Mouse (Mus musculus): Measurements from ENCODE around the gene Spaca3. TPM values are rescaled to one million over a fixed set of nuclear protein-coding genes. Genes with fewer than 3 reads are reported as not detected.

Gene Spaca3
- polyA plus RNA-seq, 1 experiment from 2014 or later: not detected

GRCm38 (mm10) chr11:80903426-80903825, 45.3 kb downstream of the Spaca3 start:
- no peak for ATAC-seq (ENCODE audit: low FRiP score, low read depth)
- no peaks in the 10 kb centered on the region for H3K36me3 ChIP-seq

GRCm38 (mm10) chr11:80904559-80904958, 46.4 kb downstream of the Spaca3 start:
- no peak overlapping the region for H3K4me3 ChIP-seq
- WGBS: 63% methylated on average over 2 of the region's 2 CpGs
- no peak overlapping the region for H3K27ac ChIP-seq (replicated peaks)
- H3K9me3 ChIP-seq: no peaks in the 10 kb centered on the region
- no peak overlapping the region for H3K9ac ChIP-seq (replicated peaks)
- no peaks in the 10 kb centered on the region for H3K27me3 ChIP-seq
- no peaks in the 10 kb centered on the region for H3K4me1 ChIP-seq
- no peak for ATAC-seq (ENCODE audit: low FRiP score, low read depth)
- no peak overlapping the region for H3K4me2 ChIP-seq (replicated peaks)
- H3K36me3 ChIP-seq: no peaks in the 10 kb centered on the region

More at GRCm38 (mm10) chr11:80903426-80903825, 45.3 kb downstream of the Spaca3 start:
- no peak overlapping the region for H3K27ac ChIP-seq (replicated peaks)
- H3K9ac ChIP-seq (replicated peaks): no peak overlapping the region
- no peak overlapping the region for H3K4me3 ChIP-seq
- no peak overlapping the region for H3K4me2 ChIP-seq (replicated peaks)
- H3K27me3 ChIP-seq: no peaks in the 10 kb centered on the region
- no peaks in the 10 kb centered on the region for H3K9me3 ChIP-seq
- H3K4me1 ChIP-seq: no peaks in the 10 kb centered on the region
- WGBS: 91% methylated on average over 10 of the region's 10 CpGs

- H3K4me1 ChIP-seq: no peaks in the 10 kb centered on the region
- H3K27me3 ChIP-seq: no peaks in the 10 kb centered on the region
- no peaks in the 10 kb centered on the region for H3K36me3 ChIP-seq
- H3K27ac ChIP-seq (replicated peaks): no peak overlapping the region
- no peak overlapping the region for H3K9ac ChIP-seq (replicated peaks)
- H3K4me2 ChIP-seq (replicated peaks): no peak overlapping the region
- H3K4me3 ChIP-seq: no peak overlapping the region
- H3K9me3 ChIP-seq: no peaks in the 10 kb centered on the region
- no peak for ATAC-seq (ENCODE audit: low FRiP score, low read depth)
- WGBS: 44% methylated on average over 4 of the region's 4 CpGs
These were observed 48.3 kb downstream of the Spaca3 start for GRCm38 (mm10) chr11:80906456-80906855.

- 87% methylated on average over 6 of the region's 6 CpGs for WGBS
- ATAC-seq (ENCODE audit: low FRiP score, low read depth): no peak
These were observed 49.7 kb downstream of the Spaca3 start for GRCm38 (mm10) chr11:80907820-80908219.

GRCm38 (mm10) chr11:80912721-80913120, 54.6 kb downstream of the Spaca3 start:
- ATAC-seq (ENCODE audit: low FRiP score, low read depth): no peak
- H3K27me3 ChIP-seq: no peaks in the 10 kb centered on the region
- H3K9ac ChIP-seq (replicated peaks): no peak overlapping the region
- no peak overlapping the region for H3K27ac ChIP-seq (replicated peaks)
- H3K4me3 ChIP-seq: no peak overlapping the region
- H3K4me2 ChIP-seq (replicated peaks): no peak overlapping the region
- no peaks in the 10 kb centered on the region for H3K4me1 ChIP-seq
- no peaks in the 10 kb centered on the region for H3K36me3 ChIP-seq
- 88% methylated on average over 5 of the region's 5 CpGs for WGBS
- H3K9me3 ChIP-seq: no peaks in the 10 kb centered on the region

More at GRCm38 (mm10) chr11:80907820-80908219, 49.7 kb downstream of the Spaca3 start:
- Histone ChIP-seq H3K9ac (replicated peaks) (no peak overlapping the region), H3K27me3 (no peaks in the 10 kb centered on the region), H3K9me3 (no peaks in the 10 kb centered on the region), H3K4me2 (replicated peaks) (no peak overlapping the region), H3K27ac (replicated peaks) (no peak overlapping the region), H3K4me1 (no peaks in the 10 kb centered on the region), H3K4me3 (no peak overlapping the region), H3K36me3 (no peaks in the 10 kb centered on the region)

- H3K27ac ChIP-seq (replicated peaks): no peak overlapping the region
- no peak overlapping the region for H3K9ac ChIP-seq (replicated peaks)
- H3K4me3 ChIP-seq: no peak overlapping the region
- no peaks in the 10 kb centered on the region for H3K9me3 ChIP-seq
- no peaks in the 10 kb centered on the region for H3K4me1 ChIP-seq
- no peaks in the 10 kb centered on the region for H3K27me3 ChIP-seq
- no peak for ATAC-seq (ENCODE audit: low FRiP score, low read depth)
- H3K4me2 ChIP-seq (replicated peaks): no peak overlapping the region
- WGBS: 45% methylated on average over 4 of the region's 4 CpGs
- no peaks in the 10 kb centered on the region for H3K36me3 ChIP-seq
These were observed 55.4 kb downstream of the Spaca3 start for GRCm38 (mm10) chr11:80913408-80914024.

Other genes with a start within 250 kb of the Spaca3 start
- 2.5 and 2.7 TPM in 2 replicates for gene Myo1d, start 78.3 kb upstream of the Spaca3 start, polyA plus RNA-seq (2016; fragmentation: Nextera tagmentation; extraction: Ambion mirVana)
- 65.9 and 77.6 TPM in 2 replicates for gene Tmem98, start 48.2 kb upstream of the Spaca3 start, polyA plus RNA-seq (2016; fragmentation: Nextera tagmentation; extraction: Ambion mirVana)